Mouse (Mus musculus): ENCODE data around the gene Cabs1. TPM values are rescaled to one million over a fixed set of nuclear protein-coding genes. Genes with fewer than 3 reads are reported as not detected.

The Cabs1 gene
- polyA plus RNA-seq, 1 experiment from 2014 or later, result not detected

Other genes starting within 250 kb of the Cabs1 start
- not detected in 2 replicates for gene Csn1s2a, start 204.9 kb upstream of the Cabs1 start, polyA plus RNA-seq (2014; fragmentation: Nextera tagmentation; extraction: Ambion mirVana)
- gene Csn1s2b, start 171.4 kb upstream of the Cabs1 start, polyA plus RNA-seq (2014; fragmentation: Nextera tagmentation; extraction: Ambion mirVana), result not detected in 2 replicates
- not detected in 2 replicates for gene Prr27, start 153.8 kb upstream of the Cabs1 start, polyA plus RNA-seq (2014; fragmentation: Nextera tagmentation; extraction: Ambion mirVana)
- gene Odam, start 94.4 kb upstream of the Cabs1 start, polyA plus RNA-seq (2014; fragmentation: Nextera tagmentation; extraction: Ambion mirVana), result not detected in 2 replicates
- gene Csn3, start 53.9 kb upstream of the Cabs1 start, polyA plus RNA-seq (2014; fragmentation: Nextera tagmentation; extraction: Ambion mirVana), result not detected in 2 replicates
- gene 2310003L06Rik, start 10.0 kb upstream of the Cabs1 start, polyA plus RNA-seq (2014; fragmentation: Nextera tagmentation; extraction: Ambion mirVana), result not detected in 2 replicates
- gene Gm28434, start 9.9 kb upstream of the Cabs1 start, polyA plus RNA-seq (2014; fragmentation: Nextera tagmentation; extraction: Ambion mirVana), result not detected in 2 replicates
- gene Smr3a, start 23.1 kb downstream of the Cabs1 start, polyA plus RNA-seq (2014; fragmentation: Nextera tagmentation; extraction: Ambion mirVana), result not detected in 2 replicates
- not detected in 2 replicates for gene Smr2, start 107.1 kb downstream of the Cabs1 start, polyA plus RNA-seq (2014; fragmentation: Nextera tagmentation; extraction: Ambion mirVana)
- not detected in 2 replicates for gene Gm11116, start 132.1 kb downstream of the Cabs1 start, polyA plus RNA-seq (2014; fragmentation: Nextera tagmentation; extraction: Ambion mirVana)
- gene Gm11115, start 174.7 kb downstream of the Cabs1 start, polyA plus RNA-seq (2014; fragmentation: Nextera tagmentation; extraction: Ambion mirVana), result not detected in 2 replicates

Data from neural tube, embryonic 14.5 days (tissue).